Mouse (Mus musculus): Measurements from ENCODE around the gene Olfr286. TPM values are rescaled to one million over a fixed set of nuclear protein-coding genes. Genes with fewer than 3 reads are reported as not detected.
A peak's percentile ranks its signal among the peaks of the same experiment; 100 is the strongest.

The Olfr286 gene
- polyA plus RNA-seq, 1 experiment from 2014 or later, result not detected

DNA sequence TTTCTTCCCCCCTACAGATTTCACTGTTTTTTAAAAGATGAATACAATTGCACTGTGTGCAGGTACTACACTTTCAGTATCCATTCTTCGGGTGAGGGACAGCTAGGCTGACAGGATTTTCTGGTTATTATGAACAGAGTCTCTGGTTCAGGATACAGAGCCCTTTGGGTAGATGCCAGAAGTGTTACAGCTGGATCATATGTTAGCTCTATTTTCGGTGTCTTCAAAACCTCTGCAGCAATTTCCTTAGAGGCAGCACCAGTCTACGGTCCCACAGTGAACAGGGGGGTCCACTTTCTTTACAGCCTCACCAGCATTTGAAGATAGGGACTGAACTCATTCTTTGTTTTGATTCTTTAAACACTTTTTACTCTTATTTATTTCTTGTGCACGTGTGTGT lies 49.8 kb downstream of the Olfr286 start:
- 66% methylated on average over 4 of the region's 4 CpGs for WGBS
- Histone ChIP-seq H3K4me2 (no peak overlapping the region), H3K36me3 (no peaks in the 10 kb centered on the region), H3K4me1 (peaks cover 27% of the 10 kb centered on the region), H3K27me3 (0 out of 2 replicates have a peak, but pooled peaks cover under 1% of the 10 kb centered on the region), H3K4me3 (replicated peaks) (no peak overlapping the region), H3K27ac (no peak overlapping the region), H3K9me3 (replicated peaks) (no peaks in the 10 kb centered on the region), H3K9ac (no peak overlapping the region)
- no peak for ATAC-seq (replicated peaks; ENCODE audit: low FRiP score)

DNA sequence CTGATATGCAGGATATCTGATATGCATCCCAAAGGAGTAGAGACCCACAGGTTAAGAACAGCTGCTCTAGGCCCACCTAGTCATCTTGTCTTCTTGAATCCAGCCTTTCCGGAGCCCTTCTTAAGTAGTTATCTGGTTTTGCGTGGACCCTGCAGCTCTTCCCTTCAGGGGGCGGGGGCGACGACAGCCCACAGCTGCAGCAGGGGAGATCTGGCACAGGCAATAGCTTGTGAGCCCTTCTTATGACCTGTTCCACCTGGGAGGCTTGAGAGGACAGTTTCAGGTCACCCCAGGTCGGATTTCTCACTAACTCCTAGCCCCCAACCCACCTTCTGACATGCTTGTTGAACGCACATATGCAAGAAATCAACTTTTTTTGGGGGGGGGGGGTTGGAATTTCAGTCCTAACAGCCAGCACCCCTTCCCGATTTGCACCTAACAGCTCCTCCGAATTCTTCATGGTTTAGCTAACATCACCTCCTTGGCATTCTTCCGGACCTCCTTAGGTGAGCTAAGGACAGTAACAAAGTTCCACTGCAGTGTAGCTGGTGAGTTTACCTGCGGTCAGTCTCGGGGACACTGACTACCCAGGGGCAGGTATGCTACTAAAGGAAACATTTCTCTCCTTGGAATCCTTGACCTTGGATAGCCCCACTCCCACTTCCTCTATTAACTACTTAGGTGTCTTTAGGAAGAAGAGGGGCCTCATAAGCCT lies 52.2 kb downstream of the Olfr286 start:
- Histone ChIP-seq H3K4me1 (peaks cover 27% of the 10 kb centered on the region), H3K27ac (peak overlapping the region; percentile 87)

DNA sequence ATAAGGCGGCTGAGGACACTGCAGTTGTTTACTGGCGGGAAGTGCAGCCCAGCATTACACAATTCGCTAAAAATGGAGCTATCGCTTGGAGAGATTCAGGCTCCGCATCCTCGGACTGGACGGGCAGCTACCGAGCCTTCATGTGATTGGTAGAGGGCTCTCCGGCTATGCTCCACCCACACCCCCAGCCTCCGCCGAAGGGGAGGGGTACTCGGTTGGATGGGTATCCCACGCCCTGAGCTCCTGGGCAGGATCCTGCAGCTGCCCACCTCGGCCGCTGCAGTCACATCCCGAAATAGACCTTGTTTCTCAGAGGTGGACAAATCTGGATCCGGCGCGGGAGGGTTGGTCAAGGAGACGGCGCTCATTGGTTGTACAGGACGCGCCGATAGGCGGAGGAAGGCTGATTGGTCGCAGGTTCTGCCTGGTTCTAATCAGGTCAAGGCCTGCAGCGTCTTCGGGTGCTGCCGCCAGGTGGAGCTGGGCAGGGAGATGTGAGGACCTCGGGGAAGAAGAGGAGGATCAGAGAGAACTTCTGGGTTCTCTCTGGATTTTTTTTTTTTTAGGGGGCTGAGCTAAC lies 53.0 kb downstream of the Olfr286 start:
- Histone ChIP-seq H3K36me3 (no peaks in the 10 kb centered on the region), H3K27me3 (peaks cover 8% of the 10 kb centered on the region; the same call in 1 of the 2 replicates), H3K9ac (peak overlapping the region; percentile 48), H3K4me3 (replicated peaks) (peak overlapping the region; percentile 58), H3K9me3 (replicated peaks) (no peaks in the 10 kb centered on the region), H3K27ac (peak overlapping the region; percentile 87), H3K4me2 (peak overlapping the region; percentile 87), H3K4me1 (peaks cover 27% of the 10 kb centered on the region)
- ATAC-seq (replicated peaks; ENCODE audit: low FRiP score), result peak; percentile 98
- WGBS, result under 1% methylated on average over 30 of the region's 30 CpGs

More for the DNA sequence above, 52.2 kb downstream of the Olfr286 start:
- Histone ChIP-seq H3K36me3 (no peaks in the 10 kb centered on the region), H3K9ac (no peak overlapping the region), H3K27me3 (peaks cover 8% of the 10 kb centered on the region; the same call in 1 of the 2 replicates), H3K4me2 (peak overlapping the region; percentile 87), H3K4me3 (replicated peaks) (no peak overlapping the region; the same call in 1 of the 2 replicates), H3K9me3 (replicated peaks) (no peaks in the 10 kb centered on the region)
- ATAC-seq (replicated peaks; ENCODE audit: low FRiP score), result no peak
- 42% methylated on average over 12 of the region's 12 CpGs for WGBS

DNA sequence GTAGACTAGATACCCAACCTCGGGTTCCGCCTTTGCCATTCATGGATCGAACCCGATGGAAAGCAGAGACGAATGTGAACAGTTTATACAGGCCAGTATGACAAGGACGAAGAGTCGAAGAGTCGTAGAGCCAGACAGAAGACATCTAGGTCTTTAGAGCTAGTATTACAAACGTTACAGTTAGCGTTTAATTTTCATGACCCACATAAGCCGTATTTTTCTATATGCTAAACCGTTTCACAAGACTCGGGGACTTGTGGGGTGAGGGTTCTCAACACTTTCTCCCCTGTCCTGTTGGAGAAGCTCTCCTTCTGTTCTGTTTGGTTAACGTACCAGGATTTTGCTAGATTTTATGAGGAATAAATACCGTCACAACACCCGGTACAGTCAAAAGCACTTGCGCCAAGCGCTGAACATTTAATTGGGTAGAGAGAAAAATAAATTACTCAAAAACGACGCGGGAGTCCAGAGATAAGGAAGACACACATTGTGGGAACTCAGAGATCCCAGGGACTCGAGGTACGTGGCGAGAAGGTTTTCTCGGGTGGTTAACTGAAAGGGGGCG lies 53.6 kb downstream of the Olfr286 start:
- Histone ChIP-seq H3K4me1 (peaks cover 27% of the 10 kb centered on the region), H3K4me3 (replicated peaks) (peak overlapping the region; percentile 58), H3K27ac (peak overlapping the region; percentile 87), H3K9ac (peak overlapping the region; percentile 48), H3K36me3 (no peaks in the 10 kb centered on the region), H3K9me3 (replicated peaks) (no peaks in the 10 kb centered on the region), H3K27me3 (peaks cover 14% of the 10 kb centered on the region), H3K4me2 (peak overlapping the region; percentile 87)
- WGBS, result 5% methylated on average over 26 of the region's 26 CpGs
- ATAC-seq (replicated peaks; ENCODE audit: low FRiP score), result no peak

DNA sequence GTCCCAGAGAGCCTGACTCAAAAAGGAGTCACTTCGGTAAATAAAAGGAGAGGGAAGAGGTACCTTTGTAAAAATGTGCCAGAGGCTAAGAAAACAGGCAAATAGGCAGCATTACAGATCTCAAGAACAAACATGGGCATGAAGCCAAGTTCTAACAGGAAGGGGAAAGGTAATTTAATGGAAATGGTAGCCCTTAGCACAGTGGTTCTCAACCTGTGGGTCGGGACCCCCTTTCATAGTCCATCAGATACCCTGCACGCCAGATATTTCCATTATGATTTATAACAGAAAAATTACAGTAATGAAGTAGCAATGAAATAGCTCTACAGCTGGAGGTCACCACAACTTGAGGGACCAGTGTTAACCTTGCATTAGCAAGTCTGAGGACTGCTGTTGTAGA lies 56.9 kb downstream of the Olfr286 start:
- no peak overlapping the region for H3K4me2 ChIP-seq
- no peak overlapping the region for H3K27ac ChIP-seq
- no peaks in the 10 kb centered on the region for H3K36me3 ChIP-seq
- no peaks in the 10 kb centered on the region for H3K9me3 ChIP-seq (replicated peaks)
- H3K4me3 ChIP-seq (replicated peaks), result no peak overlapping the region
- H3K27me3 ChIP-seq, result peaks cover 33% of the 10 kb centered on the region
- peaks cover 20% of the 10 kb centered on the region for H3K4me1 ChIP-seq
- WGBS, result 56% methylated on average over 3 of the region's 3 CpGs
- ATAC-seq (replicated peaks; ENCODE audit: low FRiP score), result no peak
- H3K9ac ChIP-seq, result no peak overlapping the region

Other genes starting within 250 kb of the Olfr286 start
- 18.9 and 27.0 TPM in 2 replicates for gene Col2a1, start 229.8 kb downstream of the Olfr286 start, polyA plus RNA-seq (2015; fragmentation: Nextera tagmentation; extraction: Ambion mirVana)
- 38.7 and 44.6 TPM in 2 replicates for gene Pfkm, start 141.9 kb downstream of the Olfr286 start, polyA plus RNA-seq (2015; fragmentation: Nextera tagmentation; extraction: Ambion mirVana)
- 34.0 and 34.3 TPM in 2 replicates for gene Senp1, start 140.7 kb downstream of the Olfr286 start, polyA plus RNA-seq (2015; fragmentation: Nextera tagmentation; extraction: Ambion mirVana)
- 46.2 and 47.4 TPM in 2 replicates for gene Asb8, start 68.8 kb downstream of the Olfr286 start, polyA plus RNA-seq (2015; fragmentation: Nextera tagmentation; extraction: Ambion mirVana)
- 0.99 and 1.6 TPM in 2 replicates for gene Ccdc184, start 67.3 kb downstream of the Olfr286 start, polyA plus RNA-seq (2015; fragmentation: Nextera tagmentation; extraction: Ambion mirVana)
- gene Olfr288, start 38.9 kb downstream of the Olfr286 start, polyA plus RNA-seq (2015; fragmentation: Nextera tagmentation; extraction: Ambion mirVana), result not detected in 2 replicates
- not detected in 2 replicates for gene Gm44579, start 13.5 kb downstream of the Olfr286 start, polyA plus RNA-seq (2015; fragmentation: Nextera tagmentation; extraction: Ambion mirVana)
- gene Olfr287, start 13.4 kb downstream of the Olfr286 start, polyA plus RNA-seq (2015; fragmentation: Nextera tagmentation; extraction: Ambion mirVana), result not detected in 2 replicates
- not detected in 2 replicates for gene H1fnt, start 22.8 kb upstream of the Olfr286 start, polyA plus RNA-seq (2015; fragmentation: Nextera tagmentation; extraction: Ambion mirVana)
- 1.6 and 1.7 TPM in 2 replicates for gene Zfp641, start 61.7 kb upstream of the Olfr286 start, polyA plus RNA-seq (2015; fragmentation: Nextera tagmentation; extraction: Ambion mirVana)
- gene Olfr285, start 82.9 kb upstream of the Olfr286 start, polyA plus RNA-seq (2015; fragmentation: Nextera tagmentation; extraction: Ambion mirVana), result not detected in 2 replicates
- not detected in 2 replicates for gene Olfr284, start 106.5 kb upstream of the Olfr286 start, polyA plus RNA-seq (2015; fragmentation: Nextera tagmentation; extraction: Ambion mirVana)
- not detected in 2 replicates for gene Olfr283, start 146.5 kb upstream of the Olfr286 start, polyA plus RNA-seq (2015; fragmentation: Nextera tagmentation; extraction: Ambion mirVana)
- not detected in 2 replicates for gene Olfr282, start 196.8 kb upstream of the Olfr286 start, polyA plus RNA-seq (2015; fragmentation: Nextera tagmentation; extraction: Ambion mirVana)
- gene Olfr281, start 218.1 kb upstream of the Olfr286 start, polyA plus RNA-seq (2015; fragmentation: Nextera tagmentation; extraction: Ambion mirVana), result not detected in 2 replicates
- not detected in 2 replicates for gene OR5BS1P, start 235.4 kb upstream of the Olfr286 start, polyA plus RNA-seq (2015; fragmentation: Nextera tagmentation; extraction: Ambion mirVana)
- gene Lalba, start 248.3 kb upstream of the Olfr286 start, polyA plus RNA-seq (2015; fragmentation: Nextera tagmentation; extraction: Ambion mirVana), result 0.22 TPM in 1 of 2 replicates, not detected in the other

All from kidney, embryonic 15.5 days (tissue).